Mouse (Mus musculus) CH12.LX (cell line): ENCODE measurements around the gene Camta1. TPM values are rescaled to one million over a fixed set of nuclear protein-coding genes. Genes with fewer than 3 reads are reported as not detected.
A peak's percentile ranks its signal among the peaks of the same experiment; 100 is the strongest.

Experiments
- DNase-seq: peaks from one replicate; pipeline ENCODE4 v3.0.0-alpha.2; 2013; ENCODE audit errors: extremely low read depth
- H3K27ac ChIP-seq: 2 replicates; pipeline ENCODE4 v1.5.1; 2012; ENCODE audit warnings: low read depth, mild to moderate bottlenecking, control low read depth, moderate library complexity; ENCODE audit not compliant: insufficient read depth
- H3K27me3 ChIP-seq: replicated peaks from 2 replicates; pipeline ENCODE3; 2012; ENCODE audit warnings: inconsistent platforms
- H3K36me3 ChIP-seq, 2 experiments: replicated peaks in 1 of 2; 2 replicates each; pipeline versions ENCODE3 to v1.6.1; 2012; ENCODE audit warnings: inconsistent platforms in 1 of 2, low read length in 1 of 2, mild to moderate bottlenecking in 1 of 2, mixed read lengths in 1 of 2, moderate library complexity in 1 of 2; ENCODE audit not compliant: control insufficient read depth in 1 of 2, insufficient read depth in 1 of 2
- H3K4me1 ChIP-seq, 2 experiments: 2 replicates each; pipeline ENCODE4 v1.6.1; 2012; ENCODE audit warnings: inconsistent platforms in 1 of 2, moderate library complexity in 1 of 2; ENCODE audit not compliant: insufficient read depth in 2 of 2, control insufficient read depth in 1 of 2
- H3K4me2 ChIP-seq: 2 replicates; pipeline ENCODE4 v1.6.1; 2012; ENCODE audit warnings: low read depth, mild to moderate bottlenecking, control low read depth; ENCODE audit not compliant: poor library complexity, insufficient read depth, severe bottlenecking
- H3K4me3 ChIP-seq, 3 experiments: fragments of 150-350 bp in 1 of 3; sonication (generic) in 1 of 3; replicated peaks in 1 of 3; 2 replicates each; pipeline versions ENCODE3 to v1.5.1; 2011 to 2012; ENCODE audit warnings: low read depth in 2 of 3, low read length in 2 of 3, mild to moderate bottlenecking in 2 of 3, moderate library complexity in 2 of 3, control low read depth in 1 of 3, improper control_type of control experiment in 1 of 3, inconsistent platforms in 1 of 3, mixed read lengths in 1 of 3; ENCODE audit not compliant: poor library complexity in 1 of 3
- H3K79me2 ChIP-seq: replicated peaks from 2 replicates; pipeline ENCODE4 v1.6.1; 2012; ENCODE audit warnings: mild to moderate bottlenecking, moderate library complexity; ENCODE audit not compliant: control insufficient read depth, poor library complexity, insufficient read depth, severe bottlenecking; ENCODE audit errors: extremely low read depth
- H3K9ac ChIP-seq: 2 replicates; pipeline ENCODE4 v1.6.1; 2012; ENCODE audit warnings: low read depth, mild to moderate bottlenecking, control low read depth, moderate library complexity; ENCODE audit not compliant: insufficient read depth
- H3K9me3 ChIP-seq: replicated peaks from 2 replicates; pipeline ENCODE3; 2012; ENCODE audit warnings: low read length, inconsistent platforms, mixed read lengths
- BHLHE40 ChIP-seq: IDR thresholded peaks from 2 replicates; pipeline ENCODE4 v1.6.1; 2011; ENCODE audit warnings: mild to moderate bottlenecking, low read depth, low read length, improper control_type of control experiment
- CHD1 ChIP-seq: IDR thresholded peaks from 2 replicates; pipeline ENCODE4 v1.6.1; 2012; ENCODE audit warnings: low read depth, low read length, improper control_type of control experiment, inconsistent platforms
- CTCF ChIP-seq, 2 experiments: IDR thresholded peaks in 1 of 2; conservative IDR thresholded peaks in 1 of 2; 2 replicates each; pipeline ENCODE4 v1.5.1; 2011 to 2012; ENCODE audit warnings: low read depth in 2 of 2, low read length in 2 of 2, improper control_type of control experiment in 1 of 2, inconsistent platforms in 1 of 2, mild to moderate bottlenecking in 1 of 2, moderate library complexity in 1 of 2
- E2F4 ChIP-seq: IDR thresholded peaks from 2 replicates; pipeline ENCODE4 v1.6.1; 2011; ENCODE audit warnings: low read depth, low read length, improper control_type of control experiment; ENCODE audit not compliant: insufficient replicate concordance
- ELF1 ChIP-seq: IDR thresholded peaks from 2 replicates; pipeline ENCODE4 v1.6.1; 2014; ENCODE audit warnings: low read depth, mild to moderate bottlenecking, inconsistent platforms, low read length, improper control_type of control experiment
- EP300 ChIP-seq: IDR thresholded peaks from 2 replicates; pipeline ENCODE4 v1.6.1; 2011; ENCODE audit warnings: low read length, improper control_type of control experiment
- HCFC1 ChIP-seq: IDR thresholded peaks from 2 replicates; pipeline ENCODE4 v1.6.1; 2012; ENCODE audit warnings: low read depth, mild to moderate bottlenecking, inconsistent platforms, low read length, improper control_type of control experiment
- IRF4 ChIP-seq: IDR thresholded peaks from 2 replicates; pipeline ENCODE4 v1.6.1; 2014; ENCODE audit warnings: low read depth, mild to moderate bottlenecking, inconsistent platforms, low read length, improper control_type of control experiment
- MAX ChIP-seq: IDR thresholded peaks from 2 replicates; pipeline ENCODE4 v1.6.1; 2011; ENCODE audit warnings: low read length, improper control_type of control experiment
- MAZ ChIP-seq: IDR thresholded peaks from 2 replicates; pipeline ENCODE4 v1.6.1; 2012; ENCODE audit warnings: low read depth, mild to moderate bottlenecking, inconsistent platforms, low read length, improper control_type of control experiment, moderate library complexity
- MEF2A ChIP-seq: IDR thresholded peaks from 2 replicates; pipeline ENCODE4 v1.6.1; 2014; ENCODE audit warnings: low read depth, mild to moderate bottlenecking, inconsistent platforms, low read length, improper control_type of control experiment, borderline replicate concordance
- PAX5 ChIP-seq: IDR thresholded peaks from 2 replicates; pipeline ENCODE4 v1.6.1; 2012; ENCODE audit warnings: low read length, inconsistent platforms, mixed read lengths
- RAD21 ChIP-seq: IDR thresholded peaks from 2 replicates; pipeline ENCODE4 v1.6.1; 2011; ENCODE audit warnings: low read depth, mild to moderate bottlenecking, low read length, improper control_type of control experiment, moderate library complexity
- SMC3 ChIP-seq: IDR thresholded peaks from 2 replicates; pipeline ENCODE4 v1.6.1; 2011; ENCODE audit warnings: low read depth, low read length, improper control_type of control experiment
- TBP ChIP-seq: conservative IDR thresholded peaks from 2 replicates; pipeline ENCODE4 v1.6.1; 2011; ENCODE audit warnings: low read depth, low read length, improper control_type of control experiment
- TCF12 ChIP-seq: IDR thresholded peaks from 2 replicates; pipeline ENCODE4 v1.6.1; 2014; ENCODE audit warnings: low read depth, mild to moderate bottlenecking, inconsistent platforms, low read length, improper control_type of control experiment
- USF1 ChIP-seq: IDR thresholded peaks from 2 replicates; pipeline ENCODE4 v1.6.1; 2014; ENCODE audit warnings: low read depth, mild to moderate bottlenecking, inconsistent platforms, low read length, improper control_type of control experiment
- ZKSCAN1 ChIP-seq: IDR thresholded peaks from 2 replicates; pipeline ENCODE4 v1.6.1; 2012; ENCODE audit warnings: low read depth, inconsistent platforms, low read length, improper control_type of control experiment, borderline replicate concordance
- ZNF384 ChIP-seq: IDR thresholded peaks from 2 replicates; pipeline ENCODE4 v1.6.1; 2012; ENCODE audit warnings: low read depth, low read length, improper control_type of control experiment, inconsistent platforms
- dilution Hi-C: fragments of 300-500 bp; cut with MboI; formaldehyde crosslinking; loops from 2 replicates; pipeline ENCODE4 v1.14.3; 2020; ENCODE audit warnings: low sequenced_read_pairs; ENCODE audit not compliant: extremely low pct_unique_long_range_greater_than_20kb, extremely low pct_ligation_motif_present
- in situ Hi-C: fragments of 300-500 bp; cut with MboI; formaldehyde crosslinking; loops from 3 replicates; pipeline ENCODE4 v1.14.3; 2019; ENCODE audit warnings: low sequenced_read_pairs, low pct_ligation_motif_present, low pct_unique_long_range_greater_than_20kb, mixed read lengths
- polyA plus RNA-seq: library from polyadenylated mRNA; unstranded; fragments of >175 nt; gene quantifications from 2 replicates; pipeline ENCODE4 v1.2.1, GENCODE M21; 2012; ENCODE audit warnings: low read depth; ENCODE audit not compliant: insufficient read length
- total RNA-seq, 2 experiments: library from RNA; depleted of rRNA; stranded (reverse); fragments of 300-350 nt in 1 of 2; fragments of >200 nt in 1 of 2; gene quantifications; 2 replicates each; pipeline ENCODE4 v1.2.3; 2012 to 2014

Camta1 gene
- total and polyA plus RNA-seq, 3 experiments, result 9.9 to 32.5 (median 15.3) TPM

DNA sequence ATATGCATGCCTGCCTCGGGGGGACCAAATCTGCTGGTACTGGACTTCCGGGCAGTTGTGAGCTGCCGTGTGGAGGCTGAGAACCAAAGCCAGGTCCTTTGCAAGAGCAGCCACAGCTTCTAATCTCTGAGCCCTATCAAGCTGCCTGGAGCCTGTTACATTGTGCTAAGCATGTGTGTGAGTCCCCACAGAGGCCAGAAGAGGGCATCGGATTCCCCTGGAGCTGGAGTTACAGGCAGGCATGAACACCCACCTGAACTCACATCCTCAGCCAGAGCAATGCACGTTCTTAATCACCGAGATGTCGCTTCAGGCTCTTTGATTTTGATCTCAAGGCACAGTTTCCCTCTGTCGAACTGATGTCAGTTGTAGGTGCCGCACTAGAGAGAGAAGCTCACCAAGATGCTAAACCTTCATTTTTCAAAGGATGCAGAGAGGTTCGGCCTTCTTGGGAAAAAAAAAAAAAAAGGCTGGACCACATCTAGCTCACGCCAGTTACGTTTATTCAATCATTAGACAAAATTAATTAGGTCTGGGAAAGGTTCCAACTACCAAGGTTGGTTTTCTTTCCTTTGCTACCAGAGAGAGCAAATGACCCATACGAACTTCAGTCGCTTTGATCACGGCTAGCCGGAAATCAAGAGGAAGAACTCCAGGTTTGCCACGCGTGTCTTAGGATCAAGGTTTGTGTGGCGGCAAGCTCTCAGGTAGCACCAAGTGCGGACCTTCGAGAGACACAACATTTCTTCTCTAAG lies 883.3 kb downstream of the Camta1 start:
- dilution Hi-C loops, result no loop called here
- Histone ChIP-seq H3K4me3 (no peak overlapping the region), H3K27ac (no peak overlapping the region), H3K4me2 (no peak overlapping the region), H3K79me2 (no peaks in the 10 kb centered on the region), H3K27me3 (no peaks in the 10 kb centered on the region), H3K9ac (no peak overlapping the region), H3K4me1 (peaks cover 8 to 21% of the 10 kb centered on the region in 2 experiments), H3K36me3 (no peaks in the 10 kb centered on the region), H3K9me3 (no peaks in the 10 kb centered on the region)
- in situ Hi-C loops, result no loop called here
- TF ChIP-seq CTCF (conservative IDR thresholded peaks at IDR 0.05 in 1 of 2, IDR thresholded peaks at IDR 0.05 in 1 of 2; ENCODE audit: low read depth in 2 of 2, low read length in 2 of 2) (peak in 1 of 2 experiments; percentile 37; a peak in 2 of 4 replicates), SMC3 (peak; percentile 13; the same call in 1 of the 2 replicates), ELF1 (no peak), HCFC1 (no peak), USF1 (no peak), IRF4 (no peak), PAX5 (no peak), E2F4 (no peak), BHLHE40 (no peak), MAX (no peak), ZKSCAN1 (no peak)
- no peak for DNase-seq

DNA sequence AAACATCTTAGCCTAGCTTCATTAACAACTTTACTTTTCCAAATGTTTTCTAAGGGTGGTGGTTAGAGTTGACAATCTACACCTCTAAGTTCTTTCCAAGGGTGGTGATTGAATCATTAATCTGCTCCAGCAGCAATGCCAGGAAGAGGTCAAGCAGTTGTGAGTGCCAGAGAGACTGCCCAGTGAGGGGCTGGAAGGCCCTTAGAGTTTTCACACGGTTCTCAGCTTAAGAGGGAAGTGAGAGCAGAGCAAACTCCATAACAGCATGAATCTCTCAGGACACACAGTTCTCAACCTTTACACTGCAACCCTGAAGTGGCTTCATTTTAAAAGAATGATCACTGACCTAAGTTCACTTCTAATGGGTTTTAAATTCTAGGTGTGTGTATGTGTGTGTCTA lies 886.5 kb downstream of the Camta1 start:
- Histone ChIP-seq H3K27me3 (no peaks in the 10 kb centered on the region), H3K79me2 (no peaks in the 10 kb centered on the region), H3K36me3 (no peaks in the 10 kb centered on the region), H3K9ac (no peak overlapping the region), H3K4me2 (no peak overlapping the region), H3K4me3 (no peak overlapping the region), H3K9me3 (no peaks in the 10 kb centered on the region), H3K4me1 (peaks cover 8 to 15% of the 10 kb centered on the region in 2 experiments), H3K27ac (no peak overlapping the region)
- dilution Hi-C loops, result no loop called here
- TF ChIP-seq IRF4 (0 out of 2 replicates have a peak, but pooled peaks have one; percentile 13), TBP (no peak)
- DNase-seq, result no peak
- in situ Hi-C loops, result no loop called here

DNA sequence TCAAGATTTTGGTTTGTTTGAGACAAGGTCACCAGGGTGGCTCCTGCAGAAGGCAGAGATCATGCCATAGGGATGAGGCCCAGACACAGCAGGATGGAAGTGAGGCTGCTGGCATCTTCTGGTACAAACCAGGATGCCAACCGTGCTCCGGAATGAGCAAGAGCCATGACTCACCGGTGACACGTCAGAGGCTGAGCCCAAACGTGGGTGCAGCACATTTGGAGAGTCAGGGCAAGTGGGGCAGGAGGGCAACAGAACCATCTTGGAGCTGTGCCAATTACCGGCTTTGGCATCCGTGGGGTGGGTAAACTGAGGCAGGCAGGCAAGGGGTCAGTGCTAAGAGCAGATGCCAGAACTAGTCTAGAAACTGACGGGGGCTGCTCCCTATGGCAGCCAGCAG lies 888.4 kb downstream of the Camta1 start:
- Histone ChIP-seq H3K36me3 (no peaks in the 10 kb centered on the region), H3K27me3 (no peaks in the 10 kb centered on the region), H3K4me1 (peaks cover 0 to 3% of the 10 kb centered on the region in 2 experiments; a peak in 1 of 4 replicates), H3K27ac (no peak overlapping the region), H3K79me2 (no peaks in the 10 kb centered on the region), H3K9me3 (peaks cover 1% of the 10 kb centered on the region), H3K4me2 (no peak overlapping the region), H3K4me3 (no peak overlapping the region), H3K9ac (no peak overlapping the region)
- dilution Hi-C loops, result no loop called here
- in situ Hi-C loops, result no loop called here
- no peak for DNase-seq
- no peak for TF ChIP-seq ZNF384
- no peak for TF ChIP-seq CHD1
- no peak for TF ChIP-seq USF1
- no peak for TF ChIP-seq EP300
- TF ChIP-seq RAD21, result no peak
- no peak for TF ChIP-seq MAZ
- TF ChIP-seq TCF12, result no peak
- TF ChIP-seq HCFC1, result no peak
- TF ChIP-seq MEF2A, result no peak
